Mouse (Mus musculus) intestine, postnatal 0 days (tissue): ENCODE measurements around the gene Rnf103. TPM values are rescaled to one million over a fixed set of nuclear protein-coding genes. Genes with fewer than 3 reads are reported as not detected.
"Not testable (repeated sequence)": the region's sequence is repeated elsewhere in the genome, so short reads cannot be mapped to it uniquely, and the experiment has no call there.

ENCODE experiments used
- ATAC-seq: fragments of 200-750 bp; cut with Nextera tagmentation; 2 replicates; pipeline ENCODE4 v1.8.0; 2017; ENCODE audit warnings: mild to moderate bottlenecking, moderate TSS enrichment, moderate library complexity
- H3K27ac ChIP-seq: fragments of 300-500 bp; sonication (generic); 2 replicates; pipeline ENCODE4 v1.5.1; 2014; ENCODE audit warnings: mild to moderate bottlenecking, low read depth, low read length, moderate library complexity
- H3K27me3 ChIP-seq: fragments of 300-500 bp; sonication (generic); replicated peaks from 2 replicates; pipeline ENCODE4 v1.6.1; 2014; ENCODE audit warnings: low read length, mixed read lengths; ENCODE audit not compliant: control insufficient read depth, insufficient read depth
- H3K36me3 ChIP-seq: fragments of 300-500 bp; sonication (generic); 2 replicates; pipeline ENCODE4 v1.6.1; 2014; ENCODE audit warnings: mild to moderate bottlenecking, moderate library complexity; ENCODE audit not compliant: control insufficient read depth, insufficient read depth
- H3K4me1 ChIP-seq: fragments of 300-500 bp; sonication (generic); replicated peaks from 2 replicates; pipeline ENCODE4 v1.6.1; 2014; ENCODE audit warnings: antibody characterized with exemption, low read length, mixed read lengths; ENCODE audit not compliant: control insufficient read depth, insufficient read depth
- H3K4me2 ChIP-seq: fragments of 300-500 bp; sonication (generic); replicated peaks from 2 replicates; pipeline ENCODE4 v1.6.1; 2014; ENCODE audit warnings: low read depth, mild to moderate bottlenecking, moderate library complexity
- H3K4me3 ChIP-seq: fragments of 300-500 bp; sonication (generic); 2 replicates; pipeline ENCODE4 v1.5.1; 2014; ENCODE audit warnings: low read depth, low read length
- H3K9ac ChIP-seq: fragments of 300-500 bp; sonication (generic); 2 replicates; pipeline ENCODE4 v1.6.1; 2014; ENCODE audit warnings: mild to moderate bottlenecking, low read depth, low read length
- H3K9me3 ChIP-seq: fragments of 300-500 bp; sonication (generic); 2 replicates; pipeline ENCODE4 v1.6.1; 2016; ENCODE audit warnings: mixed run types; ENCODE audit not compliant: control insufficient read depth
- CTCF ChIP-seq: sonication (generic); IDR thresholded peaks from 2 replicates; pipeline ENCODE4 v1.5.1; 2016; ENCODE audit warnings: low read depth, mild to moderate bottlenecking, control low read depth, antibody characterized with exemption, moderate library complexity
- WGBS: fragments of 180-500 bp; shearing (Covaris S2); extraction: QIAGEN DNeasy Blood & Tissue Kit; methylation state at CpG from one replicate; pipeline ENCODE4 v1.1.7; 2014; 5-methylcytosine and 5-hydroxymethylcytosine counted together
- polyA plus RNA-seq: library from polyadenylated mRNA; unstranded; fragments of >200 nt; fragmentation: Nextera tagmentation; extraction: Ambion mirVana; gene quantifications from 2 replicates; pipeline ENCODE4 v1.2.1, GENCODE M21; 2015

The Rnf103 gene
- polyA plus RNA-seq: 44.2 and 45.3 TPM in 2 replicates

DNA sequence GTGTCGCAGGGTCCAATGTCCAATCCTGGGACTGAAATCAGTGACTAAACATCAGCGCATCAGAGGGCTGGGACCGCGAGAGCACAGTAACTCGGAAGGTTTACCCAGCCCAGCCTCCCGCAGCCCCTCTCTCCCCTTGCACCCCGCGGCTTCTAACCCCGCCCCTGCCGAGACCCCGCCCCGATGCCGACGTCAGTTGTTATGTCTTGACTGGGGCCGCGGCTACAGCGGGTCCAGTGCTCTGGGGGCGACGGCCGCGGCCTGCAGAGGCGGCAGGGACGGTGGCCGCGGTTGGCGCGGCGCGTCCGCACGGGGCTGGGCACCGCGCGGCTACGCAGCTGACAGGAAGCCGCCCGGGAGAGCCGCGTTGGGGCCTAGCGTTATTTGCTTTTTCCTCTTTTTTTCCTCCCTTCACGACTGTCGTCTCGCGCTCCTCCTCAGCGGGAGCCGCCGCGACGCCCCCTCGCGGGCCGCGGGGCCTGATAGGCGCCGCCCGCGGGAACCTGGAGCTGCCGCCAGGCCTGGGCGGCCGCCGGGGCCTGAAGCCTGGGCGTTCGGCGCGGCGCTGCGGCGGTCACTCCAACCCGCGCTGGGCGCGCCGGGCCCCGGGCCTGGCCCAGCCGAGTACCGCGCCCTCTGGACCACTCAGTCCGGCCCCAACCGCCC lies at the start of gene Rnf103:
TSS of gene Rnf103 (plus strand) at position 220 of the 666 bp plus-strand sequence.
- H3K4me3 ChIP-seq: peak within 1 kb of the TSS; percentile 93
- H3K4me2 ChIP-seq: peak within 1 kb of the TSS; percentile 64
- peak; percentile 95 for ATAC-seq
- H3K9ac ChIP-seq: peak within 1 kb of the TSS; percentile 98
- no peaks in the 10 kb centered on the region for H3K9me3 ChIP-seq
- H3K4me1 ChIP-seq: no peaks in the 10 kb centered on the region
- peaks cover 10% of the 10 kb centered on the region; the same call in 1 of the 2 replicates for H3K36me3 ChIP-seq
- no peaks in the 10 kb centered on the region for H3K27me3 ChIP-seq
- 0% methylated on average over 50 of the region's 79 CpGs for WGBS
- peak within 1 kb of the TSS; percentile 100 for H3K27ac ChIP-seq
- peak; percentile 58 for TF ChIP-seq CTCF

DNA sequence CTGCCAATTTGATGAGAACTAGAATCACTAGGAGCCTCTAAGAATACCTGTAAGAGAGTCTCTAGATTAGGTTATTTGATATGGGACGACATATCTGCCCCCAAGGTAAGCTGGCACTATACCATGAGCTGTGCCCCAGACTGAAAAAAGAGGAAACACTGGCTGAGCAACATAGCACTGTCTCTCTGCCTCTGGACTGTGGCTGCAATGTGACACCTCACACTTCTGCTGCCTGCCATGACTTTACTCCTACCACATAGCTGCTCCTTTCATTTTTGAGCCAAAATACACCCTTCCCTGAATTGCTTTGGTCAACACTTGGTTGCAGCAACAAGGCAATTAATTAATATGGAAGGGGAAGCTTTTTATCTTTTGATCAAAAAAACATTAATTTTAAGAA lies 48.9 kb upstream of the Rnf103 start:
- Histone ChIP-seq H3K9me3 (no peaks in the 10 kb centered on the region), H3K27me3 (no peaks in the 10 kb centered on the region), H3K27ac (no peak overlapping the region), H3K4me2 (no peak overlapping the region), H3K9ac (no peak overlapping the region), H3K4me3 (no peak overlapping the region), H3K36me3 (no peaks in the 10 kb centered on the region), H3K4me1 (no peaks in the 10 kb centered on the region)
- TF ChIP-seq CTCF: no peak
- ATAC-seq: no peak
- 60% methylated on average over 1 of the region's 1 CpGs for WGBS

DNA sequence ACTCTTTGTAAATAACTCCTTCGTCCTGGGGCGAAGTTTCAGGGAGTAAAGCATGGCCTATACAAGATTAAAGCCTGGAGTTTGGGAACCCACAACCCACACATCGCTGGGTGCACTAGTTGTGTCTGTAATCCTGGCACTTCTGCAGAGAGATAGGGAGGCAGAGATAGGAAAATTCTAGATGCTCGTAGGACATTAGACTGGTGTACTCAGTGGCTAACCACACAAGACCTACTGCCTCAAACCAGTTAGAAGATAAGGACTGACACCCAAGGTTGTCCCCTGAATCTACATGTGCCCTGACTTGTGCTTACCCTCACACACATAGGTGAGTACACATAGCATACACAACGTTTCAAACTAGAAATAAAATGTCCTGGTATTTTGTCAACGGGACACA lies 48.1 kb upstream of the Rnf103 start:
- Histone ChIP-seq H3K9ac (no peak overlapping the region), H3K4me1 (no peaks in the 10 kb centered on the region), H3K4me3 (no peak overlapping the region), H3K9me3 (no peaks in the 10 kb centered on the region), H3K36me3 (no peaks in the 10 kb centered on the region), H3K4me2 (no peak overlapping the region), H3K27ac (no peak overlapping the region), H3K27me3 (no peaks in the 10 kb centered on the region)
- TF ChIP-seq CTCF: no peak
- 78% methylated on average over 6 of the region's 6 CpGs for WGBS
- ATAC-seq: no peak

DNA sequence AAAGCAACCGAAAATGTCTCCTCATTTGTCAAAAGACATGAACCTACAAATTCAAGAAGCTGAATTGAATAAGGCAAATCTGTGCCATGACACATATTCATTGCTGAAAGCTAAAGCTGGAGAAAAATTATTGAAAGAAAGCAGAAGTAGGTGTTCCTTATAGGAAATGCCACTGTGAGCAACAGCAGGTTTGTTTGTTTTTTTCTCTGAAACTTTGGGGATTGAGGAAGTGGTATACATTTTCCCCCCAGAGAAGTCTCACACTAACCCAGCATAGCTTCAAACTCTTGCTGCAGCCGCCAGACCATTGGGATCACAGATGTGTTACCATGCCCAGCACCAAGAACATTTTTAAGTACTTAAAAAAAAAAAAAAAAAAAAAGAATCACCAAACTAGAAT lies 40.9 kb upstream of the Rnf103 start:
- no peaks in the 10 kb centered on the region for H3K9me3 ChIP-seq
- H3K4me1 ChIP-seq: no peaks in the 10 kb centered on the region
- no peak overlapping the region for H3K27ac ChIP-seq
- WGBS: 81% methylated on average over 2 of the region's 2 CpGs
- H3K4me3 ChIP-seq: no peak overlapping the region
- no peak overlapping the region for H3K9ac ChIP-seq
- H3K36me3 ChIP-seq: no peaks in the 10 kb centered on the region
- H3K27me3 ChIP-seq: no peaks in the 10 kb centered on the region
- no peak for TF ChIP-seq CTCF
- H3K4me2 ChIP-seq: no peak overlapping the region
- no peak for ATAC-seq

DNA sequence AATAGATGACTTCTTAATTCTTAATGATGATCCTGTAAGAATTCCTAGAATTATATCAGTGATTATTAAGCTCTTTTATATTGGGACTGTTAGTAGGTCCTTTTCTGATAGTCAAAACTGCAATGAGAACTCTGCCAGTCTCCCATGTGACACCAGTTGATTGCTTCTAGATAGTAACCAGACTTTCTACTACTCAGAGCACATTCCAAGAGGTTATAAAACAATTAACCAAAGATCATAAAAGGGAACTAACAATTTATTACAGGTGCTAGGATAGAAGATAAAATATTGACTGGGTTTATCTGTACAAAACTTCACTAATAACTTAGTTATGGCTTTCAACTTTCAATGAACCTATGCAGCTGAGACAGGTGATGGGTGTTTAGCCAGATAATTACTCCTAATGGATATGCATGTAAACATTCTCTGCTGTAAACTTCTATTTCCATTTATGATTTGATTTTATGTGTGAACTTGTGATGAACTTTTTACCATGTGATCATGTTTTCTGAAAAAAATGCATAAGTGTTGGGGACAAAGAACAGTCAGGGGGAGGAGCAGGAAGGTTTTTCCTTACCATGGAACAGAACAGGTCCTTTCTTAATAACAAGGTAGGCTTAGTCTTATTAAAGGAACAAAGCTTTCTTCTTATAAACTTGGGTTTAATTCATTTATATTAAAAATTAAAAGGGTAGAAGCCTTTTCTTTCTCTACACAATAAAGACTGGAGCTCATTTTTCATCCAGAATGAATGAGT lies 39.5 kb upstream of the Rnf103 start:
- H3K9ac ChIP-seq, H3K9me3 ChIP-seq, H3K27me3 ChIP-seq, H3K4me1 ChIP-seq, H3K27ac ChIP-seq, H3K36me3 ChIP-seq: not testable (repeated sequence)
- ATAC-seq: peak; percentile 93
- Histone ChIP-seq H3K4me2 (peak overlapping the region; percentile 44), H3K4me3 (peak overlapping the region; percentile 7; the same call in 1 of the 2 replicates)

DNA sequence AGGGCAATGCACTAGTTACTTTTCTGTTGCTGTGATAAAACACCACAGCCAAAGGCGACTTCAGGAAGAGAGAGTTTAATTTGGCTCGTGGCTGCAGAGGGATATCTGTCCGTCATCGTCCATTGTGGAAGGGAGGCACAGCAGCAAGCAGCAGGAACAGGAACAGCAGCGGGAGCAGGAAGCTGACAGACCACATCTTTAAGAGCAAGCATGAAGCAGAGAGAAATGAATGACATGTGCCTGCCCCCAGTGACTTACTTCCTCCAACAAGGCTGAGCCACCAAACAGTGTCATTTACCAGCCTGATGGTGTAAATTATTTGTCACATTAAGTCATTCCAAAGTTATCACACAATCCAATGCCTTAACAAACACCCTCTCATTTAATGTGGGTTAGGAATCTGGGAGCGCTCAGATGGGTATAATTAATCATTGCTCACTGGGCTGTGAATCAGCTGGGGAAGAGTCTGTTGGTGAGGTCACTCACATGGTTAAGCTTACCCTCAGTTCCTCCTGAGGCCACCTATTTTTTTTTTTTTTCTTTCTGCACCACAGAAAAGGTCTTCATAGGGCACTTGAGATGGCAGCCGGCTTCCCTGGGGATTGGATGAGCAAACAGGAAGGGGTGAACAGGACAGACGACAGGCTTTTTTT lies 35.6 kb upstream of the Rnf103 start:
- Histone ChIP-seq H3K36me3 (no peaks in the 10 kb centered on the region), H3K4me3 (no peak overlapping the region), H3K4me2 (no peak overlapping the region), H3K27ac (no peak overlapping the region), H3K9me3 (no peaks in the 10 kb centered on the region), H3K9ac (no peak overlapping the region), H3K27me3 (no peaks in the 10 kb centered on the region), H3K4me1 (no peaks in the 10 kb centered on the region)
- no peak for TF ChIP-seq CTCF
- WGBS: 73% methylated on average over 8 of the region's 8 CpGs
- ATAC-seq: no peak
